Mouse (Mus musculus): ENCODE results near the gene Snrpg. TPM values are rescaled to one million over a fixed set of nuclear protein-coding genes. Genes with fewer than 3 reads are reported as not detected.
A peak's percentile ranks its signal among the peaks of the same experiment; 100 is the strongest.
"Not testable (repeated sequence)": the region's sequence is repeated elsewhere in the genome, so short reads cannot be mapped to it uniquely, and the experiment has no call there.

Snrpg gene
- polyA plus RNA-seq, 1 experiment = 62.2 TPM

GRCm38 (mm10) chr6:86370093-86370713 is 901 bp upstream of the Snrpg start:
- no peak for TF ChIP-seq CTCF (IDR thresholded peaks at IDR 0.05; ENCODE audit: borderline replicate concordance, insufficient read depth, low read depth, low read length)
- no peak for TF ChIP-seq POLR2A (IDR thresholded peaks at IDR 0.05; ENCODE audit: borderline replicate concordance, insufficient read depth, low read length)
- no peak overlapping the region for H3K27ac ChIP-seq (ENCODE audit: insufficient read depth, low read length)
- no peak for DNase-seq
- H3K27me3 ChIP-seq (ENCODE audit: control insufficient read depth, insufficient read depth, low read length) = no peaks in the 10 kb centered on the region
- H3K4me3 ChIP-seq (replicated peaks; ENCODE audit: insufficient read depth, low read depth, low read length) = no peak overlapping the region
- H3K4me1 ChIP-seq (ENCODE audit: control insufficient read depth, insufficient read depth, low read length) = peaks cover 4% of the 10 kb centered on the region
- WGBS = 61% methylated on average over 3 of the region's 3 CpGs

- H3K27me3 ChIP-seq (ENCODE audit: control insufficient read depth, insufficient read depth, low read length) = no peaks in the 10 kb centered on the region
- under 1% methylated on average over 50 of the region's 50 CpGs for WGBS
- TF ChIP-seq CTCF (IDR thresholded peaks at IDR 0.05; ENCODE audit: borderline replicate concordance, insufficient read depth, low read depth, low read length) = no peak
- peak; percentile 96 for TF ChIP-seq POLR2A (IDR thresholded peaks at IDR 0.05; ENCODE audit: borderline replicate concordance, insufficient read depth, low read length)
- H3K4me1 ChIP-seq (ENCODE audit: control insufficient read depth, insufficient read depth, low read length) = peaks cover 3% of the 10 kb centered on the region
- peak; percentile 97 to 98 for DNase-seq
- H3K27ac ChIP-seq (ENCODE audit: insufficient read depth, low read length) = peak overlapping the region; percentile 23; the same call in 1 of the 2 replicates
- H3K4me3 ChIP-seq (replicated peaks; ENCODE audit: insufficient read depth, low read depth, low read length) = peak overlapping the region; percentile 74
Observed at GRCm38 (mm10) chr6:86371340-86371911, 322 bp downstream of the Snrpg start.

- no peaks in the 10 kb centered on the region; the same call in 1 of the 2 replicates for H3K4me1 ChIP-seq (ENCODE audit: control insufficient read depth, insufficient read depth, low read length)
- DNase-seq = no peak
- peak overlapping the region; percentile 74 for H3K4me3 ChIP-seq (replicated peaks; ENCODE audit: insufficient read depth, low read depth, low read length)
- no peak for TF ChIP-seq CTCF (IDR thresholded peaks at IDR 0.05; ENCODE audit: borderline replicate concordance, insufficient read depth, low read depth, low read length)
- TF ChIP-seq POLR2A (IDR thresholded peaks at IDR 0.05; ENCODE audit: borderline replicate concordance, insufficient read depth, low read length) = no peak
- 2% methylated on average over 12 of the region's 12 CpGs for WGBS
- no peaks in the 10 kb centered on the region for H3K27me3 ChIP-seq (ENCODE audit: control insufficient read depth, insufficient read depth, low read length)
- no peak overlapping the region for H3K27ac ChIP-seq (ENCODE audit: insufficient read depth, low read length)
Observed at GRCm38 (mm10) chr6:86371950-86372516, 929 bp downstream of the Snrpg start.

- whole genome bisulfite sequencing = 89% methylated on average over 6 of the region's 6 CpGs
Observed at GRCm38 (mm10) chr6:86373556-86373955, 2.5 kb downstream of the Snrpg start.

GRCm38 (mm10) chr6:86378341-86378740 is 7.2 kb downstream of the Snrpg start:
- H3K4me1 ChIP-seq (ENCODE audit: control insufficient read depth, insufficient read depth, low read length) = no peaks in the 10 kb centered on the region
- no peak overlapping the region for H3K27ac ChIP-seq (ENCODE audit: insufficient read depth, low read length)

More at GRCm38 (mm10) chr6:86373556-86373955, 2.5 kb downstream of the Snrpg start:
- no peaks in the 10 kb centered on the region for H3K27me3 ChIP-seq (ENCODE audit: control insufficient read depth, insufficient read depth, low read length)
- no peak for DNase-seq
- no peaks in the 10 kb centered on the region; the same call in 1 of the 2 replicates for H3K4me1 ChIP-seq (ENCODE audit: control insufficient read depth, insufficient read depth, low read length)
- no peak for TF ChIP-seq POLR2A (IDR thresholded peaks at IDR 0.05; ENCODE audit: borderline replicate concordance, insufficient read depth, low read length)
- no peak for TF ChIP-seq CTCF (IDR thresholded peaks at IDR 0.05; ENCODE audit: borderline replicate concordance, insufficient read depth, low read depth, low read length)
- no peak overlapping the region for H3K4me3 ChIP-seq (replicated peaks; ENCODE audit: insufficient read depth, low read depth, low read length)
- no peak overlapping the region for H3K27ac ChIP-seq (ENCODE audit: insufficient read depth, low read length)

GRCm38 (mm10) chr6:86380112-86380511 is 9.0 kb downstream of the Snrpg start:
- WGBS = 75% methylated on average over 8 of the region's 8 CpGs
- not testable (repeated sequence) for H3K4me1 ChIP-seq (ENCODE audit: control insufficient read depth, insufficient read depth, low read length); H3K27ac ChIP-seq (ENCODE audit: insufficient read depth, low read length); DNase-seq; H3K27me3 ChIP-seq (ENCODE audit: control insufficient read depth, insufficient read depth, low read length); H3K4me3 ChIP-seq (replicated peaks; ENCODE audit: insufficient read depth, low read depth, low read length)

More at GRCm38 (mm10) chr6:86378341-86378740, 7.2 kb downstream of the Snrpg start:
- no peaks in the 10 kb centered on the region for H3K27me3 ChIP-seq (ENCODE audit: control insufficient read depth, insufficient read depth, low read length)
- H3K4me3 ChIP-seq (replicated peaks; ENCODE audit: insufficient read depth, low read depth, low read length) = no peak overlapping the region
- no peak for DNase-seq
- no peak for TF ChIP-seq POLR2A (IDR thresholded peaks at IDR 0.05; ENCODE audit: borderline replicate concordance, insufficient read depth, low read length)
- TF ChIP-seq CTCF (IDR thresholded peaks at IDR 0.05; ENCODE audit: borderline replicate concordance, insufficient read depth, low read depth, low read length) = no peak
- WGBS = 82% methylated on average over 3 of the region's 3 CpGs

GRCm38 (mm10) chr6:86382551-86382950 is 11.4 kb downstream of the Snrpg start:
- Histone ChIP-seq H3K4me1 (ENCODE audit: control insufficient read depth, insufficient read depth, low read length) (no peaks in the 10 kb centered on the region), H3K27me3 (ENCODE audit: control insufficient read depth, insufficient read depth, low read length) (no peaks in the 10 kb centered on the region)
- DNase-seq = no peak

GRCm38 (mm10) chr6:86383370-86383769 is 12.3 kb downstream of the Snrpg start:
- 43% methylated on average over 16 of the region's 16 CpGs for WGBS
- no peaks in the 10 kb centered on the region for H3K27me3 ChIP-seq (ENCODE audit: control insufficient read depth, insufficient read depth, low read length)
- H3K27ac ChIP-seq (ENCODE audit: insufficient read depth, low read length) = no peak overlapping the region
- no peak for TF ChIP-seq POLR2A (IDR thresholded peaks at IDR 0.05; ENCODE audit: borderline replicate concordance, insufficient read depth, low read length)
- TF ChIP-seq CTCF (IDR thresholded peaks at IDR 0.05; ENCODE audit: borderline replicate concordance, insufficient read depth, low read depth, low read length) = no peak
- H3K4me1 ChIP-seq (ENCODE audit: control insufficient read depth, insufficient read depth, low read length) = no peaks in the 10 kb centered on the region
- H3K4me3 ChIP-seq (replicated peaks; ENCODE audit: insufficient read depth, low read depth, low read length) = no peak overlapping the region
- DNase-seq = no peak

More at GRCm38 (mm10) chr6:86382551-86382950, 11.4 kb downstream of the Snrpg start:
- Histone ChIP-seq H3K4me3 (replicated peaks; ENCODE audit: insufficient read depth, low read depth, low read length) (no peak overlapping the region), H3K27ac (ENCODE audit: insufficient read depth, low read length) (no peak overlapping the region)
- TF ChIP-seq POLR2A (IDR thresholded peaks at IDR 0.05; ENCODE audit: borderline replicate concordance, insufficient read depth, low read length) (no peak), CTCF (IDR thresholded peaks at IDR 0.05; ENCODE audit: borderline replicate concordance, insufficient read depth, low read depth, low read length) (no peak)
